Mouse (Mus musculus): ENCODE results near the gene Senp8.

The Senp8 gene

DNA sequence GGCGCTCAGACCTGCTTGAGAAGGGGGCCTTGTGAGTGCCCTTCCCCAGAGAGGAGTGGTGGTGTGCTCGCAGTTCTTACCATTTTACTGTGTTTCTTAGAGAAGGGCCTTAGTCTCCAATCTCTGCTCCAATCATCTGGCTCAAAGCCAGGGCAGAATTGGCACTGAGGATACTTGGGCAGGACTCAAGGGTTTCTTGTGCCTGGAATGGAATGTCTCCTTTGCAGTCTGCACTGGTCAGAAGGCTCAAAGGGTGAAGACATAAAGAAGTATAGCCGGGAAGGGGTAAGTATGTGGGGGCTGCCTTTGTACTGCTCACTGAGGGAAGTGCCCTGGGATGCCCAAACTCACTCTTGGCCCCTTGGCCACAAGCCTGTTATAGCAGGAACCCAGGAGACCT, 41.3 kb downstream of the Senp8 start:
- DNase-seq, result no peak

DNA sequence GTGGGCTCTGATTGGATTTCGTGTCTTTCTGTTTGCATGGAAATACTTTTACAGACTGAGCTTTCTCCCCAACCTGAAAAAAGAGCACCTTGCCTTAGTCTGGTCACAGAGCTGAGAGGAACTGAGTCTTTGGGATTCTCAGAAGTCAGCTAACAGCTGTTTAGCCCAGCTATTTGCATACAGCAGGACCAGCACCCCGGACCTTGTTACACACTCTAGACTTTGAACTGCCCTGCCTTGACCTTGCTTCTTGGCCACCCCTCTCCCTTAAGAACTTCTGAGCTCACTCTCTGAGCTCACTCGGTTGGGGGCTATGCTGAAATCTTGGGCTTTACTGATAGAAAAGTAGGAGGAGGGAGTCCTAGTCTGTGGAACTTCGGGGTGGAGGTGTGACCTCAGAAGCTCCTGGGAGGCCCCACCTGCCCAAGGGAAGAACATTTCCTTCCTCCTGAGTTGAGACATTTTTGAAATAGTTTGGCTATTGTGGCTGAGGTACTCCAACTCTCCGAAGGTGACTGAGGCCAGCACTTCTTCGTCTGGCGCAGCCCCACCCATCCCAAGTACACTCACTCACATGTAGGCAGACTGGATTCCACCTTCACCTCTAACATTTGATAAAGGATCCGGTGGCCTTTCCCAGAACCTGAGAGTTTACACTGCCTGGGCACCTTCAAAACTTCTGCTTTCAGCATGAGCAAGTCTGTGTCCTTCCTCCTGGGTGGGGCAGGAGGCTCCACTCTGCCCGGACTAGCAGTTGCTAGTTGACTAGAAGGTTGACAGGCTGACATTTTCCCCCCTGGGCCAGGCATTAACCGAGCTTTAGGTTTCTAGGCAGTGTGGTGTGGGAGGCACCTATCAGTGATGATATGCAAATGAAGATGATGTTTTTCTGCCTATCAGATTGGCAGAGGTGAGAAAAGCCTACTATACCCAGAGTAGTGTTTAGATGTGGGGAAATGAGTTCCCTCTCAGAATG, 43.4 kb downstream of the Senp8 start:
- no peak for DNase-seq

DNA sequence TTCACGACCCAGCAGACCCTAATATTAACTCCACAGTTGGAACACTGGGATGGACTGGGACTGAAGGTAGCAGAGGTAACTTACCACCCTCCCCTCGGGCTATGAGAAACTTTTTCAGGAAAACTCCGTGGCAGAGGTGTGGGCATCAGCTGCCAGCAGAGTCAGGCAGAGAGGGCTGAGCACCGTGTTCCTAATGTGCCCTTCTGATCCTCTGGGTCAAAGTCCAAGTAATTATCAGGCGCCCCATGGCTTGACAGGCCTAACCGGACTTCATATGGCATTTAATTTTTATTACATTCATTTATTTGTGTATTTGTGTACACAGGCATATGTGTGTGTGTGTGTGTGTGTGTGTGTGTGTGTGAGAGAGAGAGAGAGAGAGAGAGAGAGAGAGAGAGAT, 47.4 kb downstream of the Senp8 start:
- no peak for DNase-seq

DNA sequence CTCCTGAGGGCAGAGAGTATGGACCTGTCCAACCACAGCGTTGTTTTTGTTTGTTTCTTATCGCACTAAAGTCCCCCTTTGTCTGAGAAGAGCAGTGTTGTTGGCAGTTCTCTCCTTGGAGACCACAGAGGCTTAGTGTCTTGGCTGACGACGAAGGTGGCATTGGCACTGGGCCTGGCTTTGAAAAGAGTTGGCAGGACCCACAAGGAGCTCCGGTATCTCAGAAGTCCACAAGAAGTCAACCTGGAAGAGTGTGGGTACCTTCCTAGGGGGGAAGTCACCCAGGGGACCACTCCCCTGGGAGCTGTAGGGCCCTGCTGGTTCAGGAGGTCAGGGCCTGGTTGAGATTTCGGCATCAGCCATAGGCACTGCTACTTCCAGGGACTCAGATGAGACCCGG, 49.4 kb downstream of the Senp8 start:
- DNase-seq, result no peak

DNA sequence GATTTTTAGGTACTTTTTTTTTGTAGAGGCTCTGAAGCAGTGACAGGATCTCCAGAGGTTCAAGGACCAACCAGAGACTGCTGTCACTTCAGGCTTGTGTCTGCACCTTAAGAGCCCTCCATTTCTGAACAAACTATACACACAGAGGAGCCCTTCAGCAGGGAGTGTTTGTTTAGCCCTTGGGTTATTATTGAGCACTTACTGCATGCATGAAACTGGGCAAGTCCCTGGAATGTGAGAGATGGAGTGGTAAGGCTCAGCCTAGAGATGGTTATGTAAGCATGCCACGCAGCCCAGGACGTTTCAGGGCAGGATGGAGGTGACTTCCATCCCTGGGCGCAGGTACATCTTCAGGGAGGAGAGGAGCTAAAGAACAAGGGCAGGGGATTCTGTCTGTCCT, 54.1 kb downstream of the Senp8 start:
- no peak for DNase-seq

DNA sequence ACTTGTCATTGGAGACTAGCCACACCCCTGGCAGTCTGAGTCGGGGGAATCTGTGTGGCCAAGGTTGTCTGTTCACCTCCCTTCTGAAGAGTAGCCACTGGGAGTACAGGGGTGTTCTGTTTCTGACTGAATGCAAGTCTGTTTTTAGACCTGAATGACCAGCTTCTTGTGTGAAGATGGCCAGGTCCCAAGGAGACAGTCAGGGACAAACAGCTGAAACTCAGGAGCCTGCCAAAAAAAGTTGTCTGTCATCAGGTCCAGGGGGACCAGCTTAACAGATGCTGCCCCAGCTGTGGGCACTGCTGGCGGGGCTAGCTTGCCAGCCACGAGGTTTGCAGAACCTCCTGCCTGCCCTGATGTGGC, 55.1 kb downstream of the Senp8 start:
- no peak for DNase-seq

DNA sequence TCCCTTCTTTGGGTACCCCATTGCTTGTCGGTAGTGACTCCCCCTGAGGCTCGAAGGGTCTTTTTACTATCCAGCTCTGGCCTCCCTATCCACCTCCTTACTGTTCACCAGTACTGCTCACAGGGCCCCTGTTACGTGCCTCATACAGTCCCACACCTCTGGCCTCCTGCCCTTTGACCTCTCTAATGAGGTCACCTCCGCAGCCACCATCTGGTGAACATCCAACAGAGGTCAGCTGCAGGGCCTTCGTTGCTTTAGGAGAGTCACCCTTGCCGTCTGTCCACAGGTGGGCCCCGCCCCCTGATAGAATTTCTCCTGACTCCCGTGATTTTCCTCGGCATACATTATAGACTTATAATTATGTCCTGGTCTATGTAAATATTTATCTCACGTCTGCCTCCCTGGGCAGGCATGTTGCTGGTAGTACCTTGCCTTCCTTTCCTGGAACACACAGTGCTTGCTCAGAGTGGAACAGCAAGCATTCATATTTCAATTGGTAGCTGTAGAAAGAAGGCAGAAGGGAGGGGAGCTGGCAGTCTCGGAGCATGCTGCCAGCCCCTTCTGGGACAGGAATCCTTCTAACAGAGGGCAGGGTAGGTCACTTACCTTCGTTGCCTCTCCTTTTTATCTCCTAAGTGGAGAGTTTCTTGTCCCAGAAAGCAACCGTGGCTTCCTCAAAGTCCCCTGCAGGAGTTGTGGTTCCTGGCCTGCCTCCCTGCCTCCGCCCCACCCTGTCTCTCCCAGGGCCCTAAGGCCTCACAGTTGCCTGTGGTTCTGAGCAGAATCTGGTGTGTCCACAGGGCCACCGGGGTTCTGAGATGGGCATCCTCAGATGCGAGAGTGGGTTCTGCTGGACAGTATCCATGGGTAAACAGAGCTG, 55.7 kb downstream of the Senp8 start:
- no peak for DNase-seq

DNA sequence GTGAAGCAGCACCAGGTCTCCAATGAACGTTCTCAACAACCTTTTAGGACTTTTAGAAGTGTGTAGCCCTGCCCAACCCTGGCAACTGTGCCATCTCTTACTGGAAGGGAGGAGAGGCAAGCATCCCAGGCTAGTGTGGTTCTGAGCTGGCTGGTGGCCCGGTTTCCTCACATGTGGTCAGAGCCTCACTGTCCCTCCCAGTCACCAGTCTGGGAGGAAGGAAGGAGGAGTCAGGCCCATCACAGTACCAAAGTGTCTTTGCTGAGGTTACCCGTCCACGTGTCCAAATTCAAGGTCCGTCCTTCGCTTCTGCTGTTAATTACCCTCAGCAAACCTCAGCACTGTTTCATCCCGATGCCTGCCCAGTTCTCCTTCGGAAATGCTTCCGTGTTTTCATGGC, 58.4 kb downstream of the Senp8 start:
- peak; percentile 60 for DNase-seq

DNA sequence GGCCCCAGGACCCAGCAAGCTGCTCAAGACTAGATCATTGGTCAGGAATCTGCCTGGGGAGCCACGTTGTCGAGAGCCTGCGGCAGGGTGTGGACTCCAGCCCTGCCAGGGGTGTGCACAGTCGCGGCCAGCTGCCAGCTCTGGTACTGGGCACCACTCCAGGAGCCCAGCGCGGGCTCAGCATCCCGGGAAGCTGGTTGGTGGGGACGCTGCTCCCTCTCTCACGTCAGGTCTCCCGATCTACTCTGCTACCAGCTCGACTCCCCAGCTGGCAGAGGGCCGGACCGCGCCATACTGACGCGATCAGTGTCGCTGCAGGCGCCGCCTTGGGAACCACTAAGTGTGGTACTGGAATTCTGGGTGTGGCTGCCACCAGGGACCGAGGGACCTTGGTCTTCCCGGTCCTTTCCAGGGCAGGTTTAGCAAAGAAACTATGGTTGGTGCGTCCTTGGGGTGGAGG, 58.8 kb downstream of the Senp8 start:
- DNase-seq, result peak; percentile 70

DNA sequence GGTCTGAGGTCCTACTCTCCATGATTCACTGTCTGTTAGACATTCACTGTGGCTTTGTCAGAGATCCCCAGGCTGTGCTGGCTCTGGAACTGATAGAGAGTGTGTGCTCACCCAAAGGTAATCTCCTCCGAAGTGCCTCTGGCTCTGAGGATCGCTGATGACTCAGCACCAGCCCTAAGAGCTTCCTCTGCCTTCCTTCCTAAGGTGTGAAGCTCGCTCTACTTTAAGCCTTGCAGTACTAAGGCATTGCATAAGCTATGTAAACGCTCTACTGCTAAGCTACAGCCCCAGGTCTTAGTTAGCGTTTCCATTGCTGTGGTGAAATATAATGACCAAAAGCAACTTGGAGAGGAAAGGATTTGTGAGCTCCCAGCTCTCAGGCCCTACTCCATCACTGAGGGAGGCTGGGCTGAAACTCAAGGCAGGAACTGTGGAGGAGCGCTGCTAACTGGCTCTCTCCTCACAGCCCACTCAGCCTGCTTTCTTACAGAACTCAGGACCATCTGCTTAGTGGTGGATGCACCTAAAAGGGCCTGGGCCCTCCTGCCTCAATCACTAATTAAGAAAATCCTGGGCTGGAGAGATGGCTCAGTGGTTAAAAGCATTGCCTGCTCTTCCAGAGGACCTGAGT, 63.0 kb downstream of the Senp8 start:
- no peak for DNase-seq
